Mouse (Mus musculus): ENCODE measurements around the gene Rpn1. TPM values are rescaled to one million over a fixed set of nuclear protein-coding genes. Genes with fewer than 3 reads are reported as not detected.

The Rpn1 gene
- 89.0 TPM for polyA plus RNA-seq (2014; fragmentation: Illumina TruSeq; extraction: RNeasy Lipid Tissue Mini Kit (QIAGEN cat#74804); ENCODE audit: low read depth, low replicate concordance)

GRCm38 (mm10) chr6:88084278-88085151, at the start of gene Rpn1:
Gene Rpn1 (plus strand): TSS chr6:88084482.

GRCm38 (mm10) chr6:88044577-88045405, 39.5 kb upstream of the Rpn1 start, which contains the start of gene Rab7:
Gene Rab7 (minus strand): TSS chr6:88045270.

Other genes with a start within 250 kb of the Rpn1 start
- gene Gm45140, start 248.7 kb upstream of the Rpn1 start, polyA plus RNA-seq (2014; fragmentation: Illumina TruSeq; extraction: RNeasy Lipid Tissue Mini Kit (QIAGEN cat#74804); ENCODE audit: low read depth, low replicate concordance): 2.6 TPM
- 12.2 TPM for gene Isy1, start 245.7 kb upstream of the Rpn1 start, polyA plus RNA-seq (2014; fragmentation: Illumina TruSeq; extraction: RNeasy Lipid Tissue Mini Kit (QIAGEN cat#74804); ENCODE audit: low read depth, low replicate concordance)
- 550 TPM for gene Cnbp, start 233.4 kb upstream of the Rpn1 start, polyA plus RNA-seq (2014; fragmentation: Illumina TruSeq; extraction: RNeasy Lipid Tissue Mini Kit (QIAGEN cat#74804); ENCODE audit: low read depth, low replicate concordance)
- gene Copg1, start 196.7 kb upstream of the Rpn1 start, polyA plus RNA-seq (2014; fragmentation: Illumina TruSeq; extraction: RNeasy Lipid Tissue Mini Kit (QIAGEN cat#74804); ENCODE audit: low read depth, low replicate concordance): 15.0 TPM
- 5.2 TPM for gene Hmces, start 170.5 kb upstream of the Rpn1 start, polyA plus RNA-seq (2014; fragmentation: Illumina TruSeq; extraction: RNeasy Lipid Tissue Mini Kit (QIAGEN cat#74804); ENCODE audit: low read depth, low replicate concordance)
- gene H1fx, start 102.8 kb upstream of the Rpn1 start, polyA plus RNA-seq (2014; fragmentation: Illumina TruSeq; extraction: RNeasy Lipid Tissue Mini Kit (QIAGEN cat#74804); ENCODE audit: low read depth, low replicate concordance): not detected
- 201 TPM for gene Rab7, start 39.2 kb upstream of the Rpn1 start, polyA plus RNA-seq (2014; fragmentation: Illumina TruSeq; extraction: RNeasy Lipid Tissue Mini Kit (QIAGEN cat#74804); ENCODE audit: low read depth, low replicate concordance)
- gene Gata2, start 109.4 kb downstream of the Rpn1 start, polyA plus RNA-seq (2014; fragmentation: Illumina TruSeq; extraction: RNeasy Lipid Tissue Mini Kit (QIAGEN cat#74804); ENCODE audit: low read depth, low replicate concordance): 0.26 TPM
- gene Dnajb8, start 137.8 kb downstream of the Rpn1 start, polyA plus RNA-seq (2014; fragmentation: Illumina TruSeq; extraction: RNeasy Lipid Tissue Mini Kit (QIAGEN cat#74804); ENCODE audit: low read depth, low replicate concordance): not detected